Mouse (Mus musculus): Measurements from ENCODE around the gene Slc4a5. TPM values are rescaled to one million over a fixed set of nuclear protein-coding genes. Genes with fewer than 3 reads are reported as not detected.

Gene Slc4a5
- polyA plus RNA-seq, 1 experiment from 2014 or later: 0.41 TPM

DNA sequence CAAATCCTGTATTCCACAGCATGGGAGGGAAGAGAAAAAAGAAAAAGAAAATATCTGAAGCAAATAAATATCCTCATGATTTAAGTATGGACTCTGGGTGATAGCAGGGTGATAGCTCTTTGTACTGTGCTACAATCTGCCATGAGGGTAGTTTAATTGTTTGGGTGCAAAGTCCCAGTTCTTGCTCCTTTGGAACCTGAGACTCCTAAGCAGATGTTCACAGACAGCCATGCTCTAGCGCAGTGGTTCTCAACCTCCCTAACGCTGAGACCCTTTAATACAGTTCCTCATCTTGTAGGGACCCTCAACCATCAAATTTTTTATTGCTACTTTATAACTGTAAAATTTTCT lies 11.6 kb upstream of the Slc4a5 start:
- H3K9me3 ChIP-seq (ENCODE audit: control insufficient read depth, low read length): no peaks in the 10 kb centered on the region
- no peaks in the 10 kb centered on the region for H3K4me1 ChIP-seq (replicated peaks; ENCODE audit: control insufficient read depth, insufficient read depth, low read length)
- no peak overlapping the region for H3K27ac ChIP-seq (ENCODE audit: low read depth, low read length)
- no peak overlapping the region for H3K9ac ChIP-seq (ENCODE audit: low read depth, low read length)
- 90% methylated on average over 2 of the region's 2 CpGs for WGBS
- no peak overlapping the region for H3K4me2 ChIP-seq
- ATAC-seq (replicated peaks; ENCODE audit: low FRiP score) (no peak), DNase-seq (ENCODE audit: low spot score) (no peak)
- H3K4me3 ChIP-seq (ENCODE audit: low read depth, low read length): no peak overlapping the region
- H3K36me3 ChIP-seq (ENCODE audit: control insufficient read depth, insufficient read depth, low read length): no peaks in the 10 kb centered on the region
- no peaks in the 10 kb centered on the region for H3K27me3 ChIP-seq (replicated peaks; ENCODE audit: control insufficient read depth, insufficient read depth, low read length)

DNA sequence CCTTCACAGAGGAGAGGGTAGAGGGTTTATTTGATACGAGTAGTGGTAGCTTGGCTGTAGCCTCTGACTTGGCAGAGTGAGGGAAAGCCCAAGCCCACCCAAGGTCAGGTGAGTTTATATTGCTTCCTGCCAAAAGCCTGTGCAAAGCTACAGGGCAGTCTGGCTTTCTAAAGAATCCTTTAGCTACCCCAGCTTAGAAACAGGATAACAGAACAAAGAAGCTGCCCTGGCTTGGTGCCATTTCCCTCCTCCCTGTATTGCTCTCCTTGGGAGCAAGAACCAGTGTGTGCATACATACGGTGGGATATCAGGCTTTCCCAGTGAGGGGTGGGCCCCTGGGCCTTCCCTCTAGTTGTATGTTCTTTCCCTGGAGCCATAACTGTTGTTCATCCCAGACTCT lies 9.1 kb upstream of the Slc4a5 start:
- ATAC-seq (replicated peaks; ENCODE audit: low FRiP score): no peak

DNA sequence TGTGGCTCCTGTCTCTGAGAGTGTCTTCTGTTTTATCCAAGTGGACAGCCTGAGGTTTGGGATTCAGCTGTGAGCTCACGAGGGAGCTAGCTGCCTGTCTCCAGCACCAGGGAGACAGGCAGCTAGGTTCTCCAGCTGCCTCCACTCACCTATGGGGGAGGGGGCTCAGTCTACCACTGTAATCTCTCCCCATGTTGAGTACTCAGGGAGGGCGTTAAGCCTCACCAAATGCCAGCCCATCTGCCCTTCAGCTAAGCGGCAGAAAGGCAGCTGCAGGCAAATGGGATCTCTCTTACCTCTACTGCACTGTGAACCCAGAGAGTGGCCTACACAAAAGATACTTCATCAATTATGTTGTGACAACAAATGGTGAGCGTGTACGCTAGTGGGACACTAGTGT lies 8.1 kb upstream of the Slc4a5 start:
- ATAC-seq (replicated peaks; ENCODE audit: low FRiP score): no peak
- no peaks in the 10 kb centered on the region for H3K36me3 ChIP-seq (ENCODE audit: control insufficient read depth, insufficient read depth, low read length)
- no peak overlapping the region for H3K4me2 ChIP-seq
- DNase-seq (ENCODE audit: low spot score): no peak
- no peak overlapping the region for H3K4me3 ChIP-seq (ENCODE audit: low read depth, low read length)
- WGBS: 36% methylated on average over 5 of the region's 5 CpGs
- no peaks in the 10 kb centered on the region for H3K9me3 ChIP-seq (ENCODE audit: control insufficient read depth, low read length)
- H3K4me1 ChIP-seq (replicated peaks; ENCODE audit: control insufficient read depth, insufficient read depth, low read length): no peaks in the 10 kb centered on the region
- no peak overlapping the region for H3K9ac ChIP-seq (ENCODE audit: low read depth, low read length)
- no peak overlapping the region for H3K27ac ChIP-seq (ENCODE audit: low read depth, low read length)
- H3K27me3 ChIP-seq (replicated peaks; ENCODE audit: control insufficient read depth, insufficient read depth, low read length): no peaks in the 10 kb centered on the region

More for the DNA sequence above, 9.1 kb upstream of the Slc4a5 start:
- DNase-seq (ENCODE audit: low spot score): no peak
- no peaks in the 10 kb centered on the region for H3K9me3 ChIP-seq (ENCODE audit: control insufficient read depth, low read length)
- H3K4me3 ChIP-seq (ENCODE audit: low read depth, low read length): no peak overlapping the region
- H3K4me1 ChIP-seq (replicated peaks; ENCODE audit: control insufficient read depth, insufficient read depth, low read length): no peaks in the 10 kb centered on the region
- no peak overlapping the region for H3K27ac ChIP-seq (ENCODE audit: low read depth, low read length)
- no peak overlapping the region for H3K9ac ChIP-seq (ENCODE audit: low read depth, low read length)
- no peaks in the 10 kb centered on the region for H3K36me3 ChIP-seq (ENCODE audit: control insufficient read depth, insufficient read depth, low read length)
- no peak overlapping the region for H3K4me2 ChIP-seq
- H3K27me3 ChIP-seq (replicated peaks; ENCODE audit: control insufficient read depth, insufficient read depth, low read length): no peaks in the 10 kb centered on the region
- WGBS: 72% methylated on average over 2 of the region's 2 CpGs

DNA sequence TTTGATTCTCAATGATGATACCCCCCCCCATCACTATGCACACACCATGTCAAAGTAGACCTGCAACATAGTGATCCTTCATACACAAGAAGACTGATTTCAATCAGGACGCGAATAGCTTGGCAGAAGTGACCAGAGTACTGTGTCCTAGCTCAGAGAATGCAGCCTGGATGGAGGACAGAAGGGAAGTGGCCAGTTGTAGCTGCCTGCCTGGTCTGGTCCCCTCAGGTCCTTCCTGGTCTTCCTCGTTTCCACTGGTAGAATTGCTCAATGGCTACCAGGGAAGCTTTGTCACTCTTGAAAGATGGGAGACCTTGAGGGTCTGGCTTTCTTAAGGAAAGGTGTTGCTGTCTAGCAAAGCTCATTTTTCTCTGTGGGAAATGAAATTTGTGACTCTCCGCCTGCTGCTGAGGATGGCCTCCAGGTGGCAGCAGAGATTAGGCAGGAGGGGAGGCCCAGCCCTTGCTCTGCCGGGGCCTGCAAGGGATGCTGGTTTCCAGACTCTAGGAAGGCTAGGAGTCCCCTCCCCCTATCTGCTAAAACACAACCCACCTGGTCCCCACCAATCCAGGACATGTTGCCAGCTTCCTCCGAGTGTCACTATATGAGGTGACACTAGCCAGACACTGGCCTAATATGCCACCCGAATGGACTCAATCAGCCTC lies 4.5 kb upstream of the Slc4a5 start:
- ATAC-seq (replicated peaks; ENCODE audit: low FRiP score): 0 out of 2 replicates have a peak, but pooled peaks have one; percentile 41
- Histone ChIP-seq H3K27me3 (replicated peaks; ENCODE audit: control insufficient read depth, insufficient read depth, low read length) (no peaks in the 10 kb centered on the region), H3K4me1 (replicated peaks; ENCODE audit: control insufficient read depth, insufficient read depth, low read length) (no peaks in the 10 kb centered on the region), H3K9ac (ENCODE audit: low read depth, low read length) (no peak overlapping the region), H3K4me2 (no peak overlapping the region), H3K36me3 (ENCODE audit: control insufficient read depth, insufficient read depth, low read length) (no peaks in the 10 kb centered on the region), H3K4me3 (ENCODE audit: low read depth, low read length) (no peak overlapping the region), H3K27ac (ENCODE audit: low read depth, low read length) (no peak overlapping the region), H3K9me3 (ENCODE audit: control insufficient read depth, low read length) (no peaks in the 10 kb centered on the region)
- 16% methylated on average over 7 of the region's 7 CpGs for WGBS
- DNase-seq (ENCODE audit: low spot score): peak; percentile 62

DNA sequence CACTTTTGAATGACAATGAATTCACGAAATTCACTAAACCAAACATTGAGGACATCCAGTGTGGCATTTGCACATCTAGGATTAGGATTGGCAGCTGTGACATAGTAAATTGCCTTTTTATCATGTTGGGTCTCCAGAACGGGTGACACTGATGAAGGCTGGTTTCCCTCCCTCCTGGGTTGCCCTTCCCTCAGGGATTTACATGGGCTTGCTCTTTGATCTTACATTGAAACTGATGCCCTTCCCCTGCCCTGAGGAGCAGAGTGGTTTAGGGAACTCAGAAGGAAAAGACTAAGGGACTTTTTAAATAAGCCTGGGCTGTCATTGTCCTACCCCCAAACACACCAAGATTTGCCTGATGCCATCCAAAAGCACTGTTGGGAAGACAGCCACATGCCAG lies 11.9 kb downstream of the Slc4a5 start:
- Histone ChIP-seq H3K36me3 (ENCODE audit: control insufficient read depth, insufficient read depth, low read length) (no peaks in the 10 kb centered on the region), H3K4me3 (ENCODE audit: low read depth, low read length) (no peak overlapping the region), H3K9ac (ENCODE audit: low read depth, low read length) (no peak overlapping the region), H3K4me2 (no peak overlapping the region), H3K9me3 (ENCODE audit: control insufficient read depth, low read length) (no peaks in the 10 kb centered on the region), H3K27ac (ENCODE audit: low read depth, low read length) (no peak overlapping the region), H3K4me1 (replicated peaks; ENCODE audit: control insufficient read depth, insufficient read depth, low read length) (0 out of 2 replicates have a peak, but pooled peaks cover 2% of the 10 kb centered on the region), H3K27me3 (replicated peaks; ENCODE audit: control insufficient read depth, insufficient read depth, low read length) (peaks cover 13% of the 10 kb centered on the region)
- 38% methylated on average over 2 of the region's 2 CpGs for WGBS
- ATAC-seq (replicated peaks; ENCODE audit: low FRiP score) (no peak), DNase-seq (ENCODE audit: low spot score) (no peak)

DNA sequence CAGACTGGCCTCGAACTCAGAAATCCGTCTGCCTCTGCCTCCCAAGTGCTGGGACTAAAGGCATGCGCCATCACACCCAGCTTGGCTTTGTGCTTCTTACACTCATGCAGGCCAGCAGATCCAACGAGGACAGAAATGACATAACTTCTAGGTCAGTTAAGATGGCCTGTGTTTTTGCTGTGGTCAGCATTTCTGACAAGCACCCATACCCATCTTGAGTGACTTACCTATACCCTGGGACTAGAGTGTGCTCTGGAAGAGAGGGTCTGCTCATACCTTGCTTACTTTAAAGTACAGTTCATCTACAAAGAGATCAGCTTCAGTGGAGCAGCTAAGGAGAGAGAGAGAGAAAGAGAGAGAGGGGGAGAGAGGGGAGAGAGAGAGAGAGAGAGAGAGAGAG lies 13.7 kb downstream of the Slc4a5 start:
- peaks cover 29% of the 10 kb centered on the region for H3K27me3 ChIP-seq (replicated peaks; ENCODE audit: control insufficient read depth, insufficient read depth, low read length)

DNA sequence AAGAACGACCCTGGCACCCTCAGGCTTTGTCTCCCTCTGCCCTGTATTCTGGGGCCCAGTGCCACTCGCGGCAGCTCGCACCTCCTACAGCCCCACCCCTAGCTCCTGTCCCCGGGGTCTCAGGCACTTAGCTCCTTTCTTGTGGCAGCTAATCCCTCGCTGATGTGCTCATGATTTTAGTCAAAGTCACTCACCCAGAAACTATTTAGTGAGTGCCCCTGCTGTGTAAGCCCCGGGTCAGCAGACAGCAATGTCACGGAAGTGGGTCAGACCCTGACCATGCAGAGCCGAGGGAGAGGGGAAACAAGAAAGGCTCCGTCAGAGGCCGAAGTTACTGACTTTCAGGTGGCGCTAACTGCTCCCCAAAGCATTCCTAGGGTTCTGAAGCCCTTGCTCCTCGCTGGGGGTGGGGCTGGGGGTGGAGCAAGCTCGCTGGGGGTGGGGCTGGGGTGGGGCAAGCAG lies 14.7 kb downstream of the Slc4a5 start:
- Histone ChIP-seq H3K27me3 (replicated peaks; ENCODE audit: control insufficient read depth, insufficient read depth, low read length) (peaks cover 39% of the 10 kb centered on the region), H3K9me3 (ENCODE audit: control insufficient read depth, low read length) (no peaks in the 10 kb centered on the region), H3K4me3 (ENCODE audit: low read depth, low read length) (peak overlapping the region; percentile 21), H3K4me2 (peak overlapping the region; percentile 53; the same call in 1 of the 2 replicates), H3K4me1 (replicated peaks; ENCODE audit: control insufficient read depth, insufficient read depth, low read length) (0 out of 2 replicates have a peak, but pooled peaks cover 2% of the 10 kb centered on the region), H3K27ac (ENCODE audit: low read depth, low read length) (no peak overlapping the region), H3K9ac (ENCODE audit: low read depth, low read length) (no peak overlapping the region), H3K36me3 (ENCODE audit: control insufficient read depth, insufficient read depth, low read length) (no peaks in the 10 kb centered on the region)
- ATAC-seq (replicated peaks; ENCODE audit: low FRiP score): no peak
- no peak for DNase-seq (ENCODE audit: low spot score)
- 4% methylated on average over 14 of the region's 14 CpGs for WGBS

More for the DNA sequence above, 13.7 kb downstream of the Slc4a5 start:
- DNase-seq (ENCODE audit: low spot score): no peak
- Histone ChIP-seq H3K4me3 (ENCODE audit: low read depth, low read length) (no peak overlapping the region), H3K4me2 (no peak overlapping the region), H3K9me3 (ENCODE audit: control insufficient read depth, low read length) (no peaks in the 10 kb centered on the region), H3K9ac (ENCODE audit: low read depth, low read length) (no peak overlapping the region), H3K4me1 (replicated peaks; ENCODE audit: control insufficient read depth, insufficient read depth, low read length) (0 out of 2 replicates have a peak, but pooled peaks cover 2% of the 10 kb centered on the region), H3K27ac (ENCODE audit: low read depth, low read length) (no peak overlapping the region), H3K36me3 (ENCODE audit: control insufficient read depth, insufficient read depth, low read length) (no peaks in the 10 kb centered on the region)
- WGBS: 76% methylated on average over 4 of the region's 4 CpGs
- ATAC-seq (replicated peaks; ENCODE audit: low FRiP score): no peak

DNA sequence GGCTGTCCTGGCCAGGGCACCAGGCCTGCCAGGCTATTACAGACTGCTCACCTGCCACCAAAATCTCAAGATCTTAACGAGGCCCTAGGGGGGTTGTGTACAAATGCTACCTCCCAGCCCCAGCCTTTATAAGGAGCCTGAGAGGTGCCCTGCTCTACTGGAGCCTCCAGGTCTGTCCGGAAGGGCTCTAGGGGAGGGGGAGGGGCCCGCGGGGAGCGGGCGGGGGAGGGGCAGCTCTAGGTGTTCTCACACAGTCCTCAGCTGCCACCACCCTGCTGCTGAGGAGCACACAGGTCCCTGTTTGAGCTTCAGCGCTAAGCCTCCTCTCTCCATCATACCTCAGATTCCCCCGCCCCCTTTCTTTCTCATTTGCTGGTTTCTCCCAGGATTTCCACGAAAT lies 17.5 kb downstream of the Slc4a5 start:
- Histone ChIP-seq H3K27me3 (replicated peaks; ENCODE audit: control insufficient read depth, insufficient read depth, low read length) (peaks cover 51% of the 10 kb centered on the region), H3K36me3 (ENCODE audit: control insufficient read depth, insufficient read depth, low read length) (no peaks in the 10 kb centered on the region), H3K9me3 (ENCODE audit: control insufficient read depth, low read length) (no peaks in the 10 kb centered on the region), H3K4me1 (replicated peaks; ENCODE audit: control insufficient read depth, insufficient read depth, low read length) (0 out of 2 replicates have a peak, but pooled peaks cover 2% of the 10 kb centered on the region), H3K4me2 (peak overlapping the region; percentile 35; the same call in 1 of the 2 replicates), H3K9ac (ENCODE audit: low read depth, low read length) (no peak overlapping the region), H3K4me3 (ENCODE audit: low read depth, low read length) (no peak overlapping the region), H3K27ac (ENCODE audit: low read depth, low read length) (no peak overlapping the region)
- no peak for DNase-seq (ENCODE audit: low spot score)
- 2% methylated on average over 7 of the region's 9 CpGs for WGBS
- ATAC-seq (replicated peaks; ENCODE audit: low FRiP score): no peak

DNA sequence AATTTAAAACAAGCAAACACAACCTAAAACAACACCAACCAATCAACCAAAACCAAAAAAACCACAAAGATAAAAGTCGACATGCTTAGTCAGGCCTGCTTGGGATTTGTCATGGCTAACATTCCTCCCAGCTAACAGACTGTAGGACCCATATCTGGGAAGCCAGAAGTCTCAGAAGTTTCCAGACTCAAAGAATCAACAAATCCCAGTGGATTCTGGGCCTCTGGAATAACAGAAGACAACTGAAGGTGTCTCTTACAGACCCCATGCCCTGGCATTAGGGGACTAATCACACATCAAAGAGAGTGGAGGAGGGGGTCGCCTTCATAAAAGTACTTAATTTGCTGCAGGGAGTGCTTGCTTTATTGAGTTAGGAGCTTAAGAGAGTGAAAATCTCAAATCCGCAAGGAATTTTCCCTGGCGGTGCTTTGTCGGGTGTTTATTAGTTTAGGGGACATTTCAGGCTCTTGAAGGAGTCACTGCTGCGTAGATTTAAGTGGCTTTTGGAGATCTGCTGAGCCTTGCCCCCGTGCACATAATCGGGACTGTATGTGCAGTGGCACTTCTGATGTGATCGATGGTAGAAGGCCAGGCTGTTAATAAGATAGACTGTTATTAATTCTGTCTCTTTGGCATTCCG lies 24.9 kb downstream of the Slc4a5 start:
- no peak overlapping the region for H3K27ac ChIP-seq (ENCODE audit: low read depth, low read length)
- H3K9ac ChIP-seq (ENCODE audit: low read depth, low read length): no peak overlapping the region
- no peak overlapping the region for H3K4me2 ChIP-seq
- H3K9me3 ChIP-seq (ENCODE audit: control insufficient read depth, low read length): no peaks in the 10 kb centered on the region
- DNase-seq (ENCODE audit: low spot score) (no peak), ATAC-seq (replicated peaks; ENCODE audit: low FRiP score) (no peak)
- no peaks in the 10 kb centered on the region for H3K36me3 ChIP-seq (ENCODE audit: control insufficient read depth, insufficient read depth, low read length)
- WGBS: 56% methylated on average over 10 of the region's 10 CpGs
- peaks cover 8% of the 10 kb centered on the region for H3K4me1 ChIP-seq (replicated peaks; ENCODE audit: control insufficient read depth, insufficient read depth, low read length)
- no peak overlapping the region for H3K4me3 ChIP-seq (ENCODE audit: low read depth, low read length)
- peaks cover 9% of the 10 kb centered on the region; the same call in 1 of the 2 replicates for H3K27me3 ChIP-seq (replicated peaks; ENCODE audit: control insufficient read depth, insufficient read depth, low read length)
